Mouse (Mus musculus): ENCODE measurements around the gene Lhx8. TPM values are rescaled to one million over a fixed set of nuclear protein-coding genes. Genes with fewer than 3 reads are reported as not detected.

The Lhx8 gene
- polyA plus RNA-seq, 1 experiment from 2014 or later = 0.29 TPM

DNA sequence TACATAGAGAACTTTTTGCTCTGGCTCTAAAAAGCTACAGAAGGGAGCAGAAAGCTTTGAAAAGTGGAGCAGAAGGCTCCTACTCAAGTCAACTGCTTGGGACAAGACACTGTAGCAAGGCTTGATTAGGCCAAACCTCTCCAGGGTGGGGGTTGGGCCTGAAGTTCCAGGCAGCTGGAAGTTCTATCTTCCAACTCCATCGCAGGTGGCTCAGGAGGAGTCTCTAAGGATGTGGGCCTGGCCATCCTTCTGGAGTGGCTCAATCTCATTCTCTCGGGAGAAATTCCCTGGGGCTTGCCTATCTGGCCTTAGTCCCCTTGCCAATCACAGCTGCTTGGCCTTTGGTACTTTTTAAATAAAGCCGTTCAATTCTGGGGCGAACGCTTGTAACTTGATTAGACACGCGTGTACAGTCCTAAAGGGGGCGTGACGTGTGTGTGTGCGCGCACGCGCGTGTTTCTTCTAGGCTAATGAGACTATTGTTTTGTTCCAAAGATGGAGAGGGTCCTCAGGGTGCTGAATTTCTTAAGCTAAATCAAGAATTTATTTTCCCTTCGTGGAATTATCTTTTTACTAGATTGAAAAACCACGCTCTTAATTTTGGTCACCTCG, 9.3 kb upstream of the Lhx8 start:
- WGBS = 47% methylated on average over 17 of the region's 17 CpGs
- peak overlapping the region; percentile 16 for H3K4me3 ChIP-seq (ENCODE audit: low read length)

GRCm38 (mm10) chr3:154334806-154335205, 4.3 kb upstream of the Lhx8 start:
- no peak overlapping the region for H3K27ac ChIP-seq (ENCODE audit: low read depth, low read length)
- ATAC-seq = no peak
- H3K9ac ChIP-seq (ENCODE audit: low read depth, low read length) = no peak overlapping the region
- H3K27me3 ChIP-seq (replicated peaks; ENCODE audit: control insufficient read depth, insufficient read depth, low read length) = peaks cover 40% of the 10 kb centered on the region
- H3K4me2 ChIP-seq (ENCODE audit: low read length) = no peak overlapping the region
- H3K36me3 ChIP-seq (ENCODE audit: control insufficient read depth, insufficient read depth, low read length) = no peaks in the 10 kb centered on the region
- H3K9me3 ChIP-seq (ENCODE audit: control insufficient read depth, low read length) = no peaks in the 10 kb centered on the region
- H3K4me3 ChIP-seq (ENCODE audit: low read length) = no peak overlapping the region
- H3K4me1 ChIP-seq (ENCODE audit: control insufficient read depth, insufficient read depth, low read depth, low read length) = peaks cover 2% of the 10 kb centered on the region; the same call in 1 of the 2 replicates
- 1% methylated on average over 10 of the region's 10 CpGs for WGBS

More for the DNA sequence above, 9.3 kb upstream of the Lhx8 start:
- H3K9ac ChIP-seq (ENCODE audit: low read depth, low read length) = no peak overlapping the region
- no peaks in the 10 kb centered on the region for H3K9me3 ChIP-seq (ENCODE audit: control insufficient read depth, low read length)
- H3K27ac ChIP-seq (ENCODE audit: low read depth, low read length) = no peak overlapping the region
- H3K4me1 ChIP-seq (ENCODE audit: control insufficient read depth, insufficient read depth, low read depth, low read length) = no peaks in the 10 kb centered on the region
- H3K27me3 ChIP-seq (replicated peaks; ENCODE audit: control insufficient read depth, insufficient read depth, low read length) = peaks cover 21% of the 10 kb centered on the region
- H3K4me2 ChIP-seq (ENCODE audit: low read length) = peak overlapping the region; percentile 46
- ATAC-seq = peak; percentile 65; the same call in 1 of the 2 replicates
- no peaks in the 10 kb centered on the region for H3K36me3 ChIP-seq (ENCODE audit: control insufficient read depth, insufficient read depth, low read length)

- Histone ChIP-seq H3K27ac (ENCODE audit: low read depth, low read length) (no peak overlapping the region), H3K27me3 (replicated peaks; ENCODE audit: control insufficient read depth, insufficient read depth, low read length) (peaks cover 40% of the 10 kb centered on the region), H3K9me3 (ENCODE audit: control insufficient read depth, low read length) (no peaks in the 10 kb centered on the region), H3K9ac (ENCODE audit: low read depth, low read length) (no peak overlapping the region), H3K36me3 (ENCODE audit: control insufficient read depth, insufficient read depth, low read length) (no peaks in the 10 kb centered on the region), H3K4me1 (ENCODE audit: control insufficient read depth, insufficient read depth, low read depth, low read length) (peaks cover 4% of the 10 kb centered on the region), H3K4me3 (ENCODE audit: low read length) (no peak overlapping the region), H3K4me2 (ENCODE audit: low read length) (no peak overlapping the region)
- WGBS = 2% methylated on average over 16 of the region's 16 CpGs
- no peak for ATAC-seq
Measured at GRCm38 (mm10) chr3:154333401-154333999, 3.0 kb upstream of the Lhx8 start.

- no peak overlapping the region for H3K4me2 ChIP-seq (ENCODE audit: low read length)
- H3K27ac ChIP-seq (ENCODE audit: low read depth, low read length) = no peak overlapping the region
- H3K27me3 ChIP-seq (replicated peaks; ENCODE audit: control insufficient read depth, insufficient read depth, low read length) = peaks cover 44% of the 10 kb centered on the region
- no peak overlapping the region for H3K4me3 ChIP-seq (ENCODE audit: low read length)
- H3K9me3 ChIP-seq (ENCODE audit: control insufficient read depth, low read length) = no peaks in the 10 kb centered on the region
- ATAC-seq = no peak
- peaks cover 9% of the 10 kb centered on the region for H3K4me1 ChIP-seq (ENCODE audit: control insufficient read depth, insufficient read depth, low read depth, low read length)
- no peak overlapping the region for H3K9ac ChIP-seq (ENCODE audit: low read depth, low read length)
- 1% methylated on average over 15 of the region's 15 CpGs for WGBS
- no peaks in the 10 kb centered on the region for H3K36me3 ChIP-seq (ENCODE audit: control insufficient read depth, insufficient read depth, low read length)
Measured at GRCm38 (mm10) chr3:154332941-154333340, 2.5 kb upstream of the Lhx8 start.

DNA sequence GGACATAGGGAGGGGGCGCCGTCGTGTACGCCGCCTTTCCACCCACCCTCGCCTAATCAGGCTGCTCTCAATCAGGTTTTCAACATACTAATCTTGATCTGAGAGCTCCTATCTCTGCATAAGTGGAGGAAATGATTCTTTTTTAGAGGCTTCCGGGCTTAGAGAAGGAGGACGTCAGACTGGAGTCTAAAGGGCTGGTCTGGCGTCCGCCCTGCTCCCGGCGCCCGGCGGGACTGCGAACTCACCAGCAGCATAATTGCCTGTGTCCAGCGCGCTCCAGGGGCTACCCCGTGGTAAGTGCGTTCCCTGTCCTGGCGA, 1.7 kb upstream of the Lhx8 start:
- H3K27me3 ChIP-seq (replicated peaks; ENCODE audit: control insufficient read depth, insufficient read depth, low read length) = peaks cover 45% of the 10 kb centered on the region
- H3K27ac ChIP-seq (ENCODE audit: low read depth, low read length) = no peak overlapping the region
- H3K9me3 ChIP-seq (ENCODE audit: control insufficient read depth, low read length) = no peaks in the 10 kb centered on the region
- no peaks in the 10 kb centered on the region for H3K36me3 ChIP-seq (ENCODE audit: control insufficient read depth, insufficient read depth, low read length)
- no peak for ATAC-seq
- peak overlapping the region; percentile 12; the same call in 1 of the 2 replicates for H3K4me3 ChIP-seq (ENCODE audit: low read length)
- peaks cover 9% of the 10 kb centered on the region for H3K4me1 ChIP-seq (ENCODE audit: control insufficient read depth, insufficient read depth, low read depth, low read length)
- peak overlapping the region; percentile 32 for H3K4me2 ChIP-seq (ENCODE audit: low read length)
- H3K9ac ChIP-seq (ENCODE audit: low read depth, low read length) = no peak overlapping the region
- 1% methylated on average over 20 of the region's 20 CpGs for WGBS

GRCm38 (mm10) chr3:154331506-154332212, 1.2 kb upstream of the Lhx8 start:
- Histone ChIP-seq H3K4me3 (ENCODE audit: low read length) (no peak overlapping the region; the same call in 1 of the 2 replicates), H3K9me3 (ENCODE audit: control insufficient read depth, low read length) (no peaks in the 10 kb centered on the region), H3K9ac (ENCODE audit: low read depth, low read length) (no peak overlapping the region), H3K27me3 (replicated peaks; ENCODE audit: control insufficient read depth, insufficient read depth, low read length) (peaks cover 41% of the 10 kb centered on the region), H3K4me1 (ENCODE audit: control insufficient read depth, insufficient read depth, low read depth, low read length) (peaks cover 9% of the 10 kb centered on the region), H3K27ac (ENCODE audit: low read depth, low read length) (no peak overlapping the region), H3K36me3 (ENCODE audit: control insufficient read depth, insufficient read depth, low read length) (no peaks in the 10 kb centered on the region), H3K4me2 (ENCODE audit: low read length) (peak overlapping the region; percentile 32)
- no peak for ATAC-seq
- 2% methylated on average over 21 of the region's 21 CpGs for WGBS

DNA sequence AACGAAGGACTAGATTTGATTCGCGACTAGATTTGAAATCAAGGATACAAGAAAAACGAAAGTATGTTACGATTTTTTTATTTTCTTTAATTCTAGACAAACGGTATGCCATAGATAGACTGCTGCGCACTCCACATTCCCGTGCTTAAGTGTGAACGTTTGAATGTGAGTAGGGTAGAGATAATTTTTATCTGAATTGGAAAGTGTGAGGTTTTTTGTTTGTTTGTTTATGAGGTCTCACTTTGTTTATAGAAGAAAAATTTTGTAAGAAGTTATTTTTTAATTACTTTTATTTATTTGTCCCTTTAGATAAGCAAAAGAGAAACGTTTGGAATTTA, 513 bp upstream of the Lhx8 start:
- Histone ChIP-seq H3K4me3 (ENCODE audit: low read length) (no peak overlapping the region), H3K4me2 (ENCODE audit: low read length) (no peak overlapping the region), H3K9me3 (ENCODE audit: control insufficient read depth, low read length) (no peaks in the 10 kb centered on the region), H3K4me1 (ENCODE audit: control insufficient read depth, insufficient read depth, low read depth, low read length) (peaks cover 9% of the 10 kb centered on the region), H3K27ac (ENCODE audit: low read depth, low read length) (no peak overlapping the region), H3K36me3 (ENCODE audit: control insufficient read depth, insufficient read depth, low read length) (no peaks in the 10 kb centered on the region), H3K27me3 (replicated peaks; ENCODE audit: control insufficient read depth, insufficient read depth, low read length) (peaks cover 42% of the 10 kb centered on the region), H3K9ac (ENCODE audit: low read depth, low read length) (no peak overlapping the region)
- ATAC-seq = no peak
- 1% methylated on average over 10 of the region's 10 CpGs for WGBS

GRCm38 (mm10) chr3:154329323-154330180, 907 bp downstream of the Lhx8 start:
- Histone ChIP-seq H3K27me3 (replicated peaks; ENCODE audit: control insufficient read depth, insufficient read depth, low read length) (peaks cover 41% of the 10 kb centered on the region), H3K36me3 (ENCODE audit: control insufficient read depth, insufficient read depth, low read length) (no peaks in the 10 kb centered on the region), H3K4me2 (ENCODE audit: low read length) (0 out of 2 replicates have a peak overlapping the region, but pooled peaks have one; percentile 10), H3K27ac (ENCODE audit: low read depth, low read length) (no peak overlapping the region), H3K9me3 (ENCODE audit: control insufficient read depth, low read length) (no peaks in the 10 kb centered on the region), H3K4me1 (ENCODE audit: control insufficient read depth, insufficient read depth, low read depth, low read length) (peaks cover 9% of the 10 kb centered on the region), H3K9ac (ENCODE audit: low read depth, low read length) (no peak overlapping the region), H3K4me3 (ENCODE audit: low read length) (no peak overlapping the region; the same call in none of the 2 replicates)
- peak; percentile 2; the same call in 1 of the 2 replicates for ATAC-seq
- under 1% methylated on average over 54 of the region's 54 CpGs for WGBS

Measured in hindbrain, embryonic 16.5 days (tissue).